Mouse (Mus musculus) ES-E14 (cell line): ENCODE measurements around the gene St6galnac4. TPM values are rescaled to one million over a fixed set of nuclear protein-coding genes. Genes with fewer than 3 reads are reported as not detected.

ENCODE experiments used
- DNase-seq: peaks from one replicate; pipeline ENCODE4 v3.0.0-alpha.2; 2013; ENCODE audit warnings: low read depth, low spot score
- H3K27ac ChIP-seq: 2 replicates; pipeline ENCODE4 v1.5.1; 2012; ENCODE audit warnings: low read depth, mild to moderate bottlenecking, low read length, moderate library complexity, mixed read lengths; ENCODE audit not compliant: poor library complexity, insufficient read depth, severe bottlenecking
- H3K36me3 ChIP-seq: 2 replicates; pipeline ENCODE4 v1.6.1; 2012; ENCODE audit warnings: mild to moderate bottlenecking, low read length, moderate library complexity, mixed read lengths; ENCODE audit not compliant: control insufficient read depth, poor library complexity, insufficient read depth, severe bottlenecking
- H3K4me1 ChIP-seq, 2 experiments: fragments of 150-350 bp in 1 of 2; sonication (generic) in 1 of 2; 2 replicates each; pipeline ENCODE4 v1.6.1; 2012; ENCODE audit warnings: low read length in 2 of 2, mild to moderate bottlenecking in 1 of 2, mixed read lengths in 1 of 2; ENCODE audit not compliant: control insufficient read depth in 2 of 2, insufficient read depth in 2 of 2, poor library complexity in 1 of 2
- H3K4me3 ChIP-seq, 2 experiments: fragments of 150-350 bp in 1 of 2; sonication (generic) in 1 of 2; 2 replicates each; pipeline ENCODE4 v1.5.1; 2012; ENCODE audit warnings: low read length in 2 of 2, low read depth in 1 of 2, mild to moderate bottlenecking in 1 of 2, mixed read lengths in 1 of 2; ENCODE audit not compliant: insufficient read depth in 1 of 2, poor library complexity in 1 of 2, severe bottlenecking in 1 of 2
- H3K9ac ChIP-seq: 2 replicates; pipeline ENCODE4 v1.6.1; 2012; ENCODE audit warnings: low read depth, mild to moderate bottlenecking, low read length, mixed read lengths; ENCODE audit not compliant: poor library complexity, insufficient read depth, severe bottlenecking
- H3K9me3 ChIP-seq: fragments of 150-350 bp; sonication (generic); 2 replicates; pipeline ENCODE4 v1.6.1; 2012; ENCODE audit warnings: low read depth, mild to moderate bottlenecking, low read length; ENCODE audit not compliant: control insufficient read depth, insufficient read depth
- CHD2 ChIP-seq: IDR thresholded peaks from 2 replicates; pipeline ENCODE4 v1.6.1; 2014; ENCODE audit warnings: mild to moderate bottlenecking, low read depth, low read length, inconsistent platforms
- HCFC1 ChIP-seq: IDR thresholded peaks from 2 replicates; pipeline ENCODE4 v1.6.1; 2012; ENCODE audit warnings: low read length, inconsistent platforms, borderline replicate concordance; ENCODE audit not compliant: insufficient read depth
- MAFK ChIP-seq: IDR thresholded peaks from 2 replicates; pipeline ENCODE4 v1.6.1; 2014; ENCODE audit warnings: mild to moderate bottlenecking, low read depth, low read length, inconsistent platforms; ENCODE audit not compliant: insufficient read depth
- ZC3H11A ChIP-seq: IDR thresholded peaks from 2 replicates; pipeline ENCODE4 v1.6.1; 2012; ENCODE audit warnings: low read depth, mild to moderate bottlenecking, inconsistent platforms, low read length, borderline replicate concordance
- ZNF384 ChIP-seq: IDR thresholded peaks from 2 replicates; pipeline ENCODE4 v1.6.1; 2012; ENCODE audit warnings: low read depth, low read length, inconsistent platforms
- in situ Hi-C, 2 experiments: fragments of 600-800 bp; cut with MboI; formaldehyde crosslinking; loops; one replicate each; pipeline ENCODE4 v1.15.1; 2025; ENCODE audit warnings: low sequenced_read_pairs in 2 of 2, inconsistent platforms in 1 of 2; ENCODE audit not compliant: unreplicated experiment in 2 of 2
- total RNA-seq: library from RNA; depleted of rRNA; stranded (reverse); fragments of 300-350 nt; gene quantifications from 2 replicates; pipeline ENCODE4 v1.2.3, GENCODE M21; 2012; rRNA removed

The St6galnac4 gene
- total RNA-seq, 1 experiment: 9.4 TPM

- in situ Hi-C loops: no loop called here
- no peak for DNase-seq
- H3K9ac ChIP-seq: no peak overlapping the region
- H3K27ac ChIP-seq: no peak overlapping the region
- no peak for TF ChIP-seq ZC3H11A
- no peak for TF ChIP-seq ZNF384
- no peak for TF ChIP-seq CHD2
- no peak for TF ChIP-seq HCFC1
- TF ChIP-seq MAFK: no peak
- peaks cover 3 to 10% of the 10 kb centered on the region in 2 experiments; a peak in 2 of 4 replicates for H3K4me1 ChIP-seq
- no peaks in the 10 kb centered on the region for H3K9me3 ChIP-seq
- peaks cover 2% of the 10 kb centered on the region; the same call in 1 of the 2 replicates for H3K36me3 ChIP-seq
- H3K4me3 ChIP-seq: no peak overlapping the region
Measured at GRCm38 (mm10) chr2:32644799-32645475, 58.0 kb downstream of the St6galnac4 start.

GRCm38 (mm10) chr2:32645647-32646046 is 58.8 kb downstream of the St6galnac4 start:
- TF ChIP-seq CHD2: no peak
- no peak for TF ChIP-seq HCFC1
- no peak for TF ChIP-seq ZNF384
- TF ChIP-seq ZC3H11A: no peak
- TF ChIP-seq MAFK: no peak

GRCm38 (mm10) chr2:32646379-32647056 is 59.6 kb downstream of the St6galnac4 start, which contains the start of gene Eng:
Gene Eng (plus strand): TSS chr2:32646595.
- Histone ChIP-seq H3K9me3 (no peaks in the 10 kb centered on the region), H3K27ac (no peak within 1 kb of the TSS), H3K9ac (peak within 1 kb of the TSS; percentile 72), H3K36me3 (peaks cover 2% of the 10 kb centered on the region; the same call in 1 of the 2 replicates), H3K4me3 (peak within 1 kb of the TSS; percentile 67 to 68), H3K4me1 (peaks cover 3 to 6% of the 10 kb centered on the region in 2 experiments; a peak in 2 of 4 replicates)
- TF ChIP-seq ZC3H11A (no peak), HCFC1 (no peak), MAFK (no peak), ZNF384 (no peak), CHD2 (no peak)
- in situ Hi-C loops: no loop called here
- no peak for DNase-seq

More at GRCm38 (mm10) chr2:32645647-32646046, 58.8 kb downstream of the St6galnac4 start:
- no peak overlapping the region for H3K4me3 ChIP-seq
- in situ Hi-C loops: no loop called here
- no peak overlapping the region for H3K9ac ChIP-seq
- DNase-seq: no peak
- no peaks in the 10 kb centered on the region for H3K9me3 ChIP-seq
- H3K4me1 ChIP-seq: peaks cover 3 to 6% of the 10 kb centered on the region in 2 experiments; a peak in 2 of 4 replicates
- no peak overlapping the region for H3K27ac ChIP-seq
- peaks cover 2% of the 10 kb centered on the region; the same call in 1 of the 2 replicates for H3K36me3 ChIP-seq

GRCm38 (mm10) chr2:32647366-32647765 is 60.5 kb downstream of the St6galnac4 start:
- DNase-seq: no peak
- peak overlapping the region; percentile 67 to 68 for H3K4me3 ChIP-seq
- no peak overlapping the region for H3K27ac ChIP-seq
- H3K9ac ChIP-seq: peak overlapping the region; percentile 72; the same call in 1 of the 2 replicates
- H3K36me3 ChIP-seq: peaks cover 2% of the 10 kb centered on the region; the same call in 1 of the 2 replicates
- no peaks in the 10 kb centered on the region for H3K9me3 ChIP-seq
- H3K4me1 ChIP-seq: peaks cover 3 to 6% of the 10 kb centered on the region in 2 experiments; a peak in 2 of 4 replicates
- no peak for TF ChIP-seq ZC3H11A
- no peak for TF ChIP-seq MAFK
- no peak for TF ChIP-seq ZNF384
- no peak for TF ChIP-seq HCFC1
- no peak for TF ChIP-seq CHD2
- in situ Hi-C loops: no loop called here

Other genes starting within 250 kb of the St6galnac4 start
- 13.6 and 18.7 TPM in 2 replicates for gene Ciz1, start 234.8 kb upstream of the St6galnac4 start, total RNA-seq
- 1.5 and 2.5 TPM in 2 replicates for gene Dnm1, start 233.8 kb upstream of the St6galnac4 start, total RNA-seq
- 20.0 and 31.3 TPM in 2 replicates for gene 1110008P14Rik, start 205.2 kb upstream of the St6galnac4 start, total RNA-seq
- not detected in 2 replicates for gene Lcn2, start 198.8 kb upstream of the St6galnac4 start, total RNA-seq
- 24.9 and 30.7 TPM in 2 replicates for gene Ptges2, start 191.2 kb upstream of the St6galnac4 start, total RNA-seq
- gene Naif1, start 136.6 kb upstream of the St6galnac4 start, total RNA-seq: 2.1 and 2.5 TPM in 2 replicates
- 22.1 and 23.4 TPM in 2 replicates for gene Slc25a25, start 135.7 kb upstream of the St6galnac4 start, total RNA-seq
- 11.6 TPM in 2 replicates for gene Fam102a, start 51.8 kb upstream of the St6galnac4 start, total RNA-seq
- gene Dpm2, start 16.2 kb upstream of the St6galnac4 start, total RNA-seq: 38.0 and 44.1 TPM in 2 replicates
- gene Pip5kl1, start 12.3 kb upstream of the St6galnac4 start, total RNA-seq: 3.5 and 5.0 TPM in 2 replicates
- 0.37 and 0.71 TPM in 2 replicates for gene 9430097D07Rik, start 11.4 kb upstream of the St6galnac4 start, total RNA-seq
- 18.0 and 27.2 TPM in 2 replicates for gene St6galnac6, start 12.6 kb downstream of the St6galnac4 start, total RNA-seq
- 77.4 and 90.8 TPM in 2 replicates for gene Ak1, start 34.7 kb downstream of the St6galnac4 start, total RNA-seq
- gene Eng, start 59.5 kb downstream of the St6galnac4 start, total RNA-seq: 18.3 and 36.8 TPM in 2 replicates
- 61.2 and 84.6 TPM in 2 replicates for gene Fpgs, start 117.0 kb downstream of the St6galnac4 start, total RNA-seq
- gene Cdk9, start 126.0 kb downstream of the St6galnac4 start, total RNA-seq: 68.0 and 72.4 TPM in 2 replicates
- gene Sh2d3c, start 134.0 kb downstream of the St6galnac4 start, total RNA-seq: 1.7 and 1.8 TPM in 2 replicates
- gene 6330409D20Rik, start 153.9 kb downstream of the St6galnac4 start, total RNA-seq: not detected in 2 replicates
- 75.9 and 124 TPM in 2 replicates for gene Tor2a, start 170.1 kb downstream of the St6galnac4 start, total RNA-seq
- 0.94 and 2.2 TPM in 2 replicates for gene Ttc16, start 188.5 kb downstream of the St6galnac4 start, total RNA-seq
- gene Ptrh1, start 188.7 kb downstream of the St6galnac4 start, total RNA-seq: 14.9 and 20.9 TPM in 2 replicates
- 0.32 TPM in 1 of 2 replicates, not detected in the other for gene Cfap157, start 197.3 kb downstream of the St6galnac4 start, total RNA-seq